Mouse (Mus musculus): ENCODE results near the gene Chst15. TPM values are rescaled to one million over a fixed set of nuclear protein-coding genes. Genes with fewer than 3 reads are reported as not detected.

The Chst15 gene
- polyA plus RNA-seq, 1 experiment from 2014 or later, result 16.3 TPM

DNA sequence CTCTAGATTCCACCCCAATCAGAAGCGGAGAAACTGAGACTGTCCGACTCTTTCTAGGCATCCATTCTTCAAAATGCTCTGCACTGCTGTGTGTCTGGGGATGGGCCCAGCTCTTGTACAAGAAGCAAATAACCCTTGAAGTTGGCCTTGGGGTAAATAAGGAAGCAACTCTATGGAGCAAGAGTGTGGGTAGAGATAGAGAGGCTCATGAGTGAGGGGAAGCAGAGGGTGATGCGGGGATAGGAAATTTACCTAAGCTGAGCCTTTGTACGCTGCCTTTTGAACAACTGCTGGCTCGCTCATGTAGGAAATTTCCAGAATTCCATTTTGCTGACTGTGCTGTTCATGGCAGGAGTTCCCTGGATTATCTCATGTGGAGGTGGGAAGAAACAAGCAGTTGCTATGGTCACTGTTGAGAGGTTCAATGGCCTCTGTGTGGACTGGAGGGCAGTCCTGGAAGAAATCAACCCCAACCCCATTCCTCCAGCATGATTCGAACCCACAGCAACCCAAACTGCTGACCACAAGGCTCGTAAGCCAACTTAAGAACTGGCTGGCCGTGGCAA is 89.9 kb downstream of the Chst15 start:
- Histone ChIP-seq H3K4me1 (replicated peaks; ENCODE audit: control insufficient read depth, insufficient read depth, low read length) (no peaks in the 10 kb centered on the region; the same call in 1 of the 2 replicates), H3K9ac (no peak overlapping the region), H3K27ac (no peak overlapping the region), H3K4me3 (replicated peaks; ENCODE audit: low read length) (no peak overlapping the region), H3K36me3 (replicated peaks; ENCODE audit: control insufficient read depth, insufficient read depth) (no peaks in the 10 kb centered on the region), H3K4me2 (replicated peaks) (no peak overlapping the region), H3K27me3 (ENCODE audit: control insufficient read depth, insufficient read depth, low read length) (no peaks in the 10 kb centered on the region), H3K9me3 (ENCODE audit: control insufficient read depth, low read length) (no peaks in the 10 kb centered on the region)
- ATAC-seq (ENCODE audit: low FRiP score) (no peak), DNase-seq (ENCODE audit: low spot score) (no peak)
- WGBS, result 81% methylated on average over 8 of the region's 8 CpGs

DNA sequence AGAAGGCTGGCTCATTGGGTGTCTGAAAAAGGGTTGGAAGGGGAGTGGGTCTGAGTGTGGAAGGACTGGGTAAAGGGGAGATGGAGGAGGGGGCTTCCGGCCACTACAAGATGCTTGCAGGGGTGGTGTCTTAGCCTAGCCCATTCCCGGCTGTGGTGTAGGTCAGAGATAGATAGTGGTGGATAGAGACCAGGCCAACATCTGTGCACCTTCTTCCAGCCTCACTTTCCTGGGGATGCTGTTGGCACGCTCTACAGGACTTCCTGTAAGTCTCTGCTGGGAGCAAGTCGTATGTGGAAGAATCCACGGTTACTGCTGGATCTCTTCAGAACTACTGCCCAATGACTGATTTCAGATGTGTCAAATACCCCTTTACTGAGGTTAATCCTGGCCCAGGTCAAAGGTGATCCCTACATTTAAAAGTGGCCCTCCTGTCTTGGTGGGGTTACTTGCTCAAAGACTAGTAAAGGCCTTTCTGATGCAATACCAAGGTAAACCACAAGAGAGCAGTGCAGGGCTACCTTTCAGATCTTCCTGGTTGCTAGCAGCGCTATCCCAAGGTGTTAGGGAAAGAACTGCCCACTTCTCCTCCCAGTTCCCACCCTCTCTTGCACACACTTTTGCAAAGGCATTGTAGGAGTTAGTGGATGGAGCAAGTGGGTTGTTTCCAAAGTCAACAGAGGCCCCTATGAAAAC is 90.5 kb downstream of the Chst15 start:
- WGBS, result 72% methylated on average over 6 of the region's 6 CpGs
- peak; percentile 48; the same call in 1 of the 2 replicates for ATAC-seq (ENCODE audit: low FRiP score)

DNA sequence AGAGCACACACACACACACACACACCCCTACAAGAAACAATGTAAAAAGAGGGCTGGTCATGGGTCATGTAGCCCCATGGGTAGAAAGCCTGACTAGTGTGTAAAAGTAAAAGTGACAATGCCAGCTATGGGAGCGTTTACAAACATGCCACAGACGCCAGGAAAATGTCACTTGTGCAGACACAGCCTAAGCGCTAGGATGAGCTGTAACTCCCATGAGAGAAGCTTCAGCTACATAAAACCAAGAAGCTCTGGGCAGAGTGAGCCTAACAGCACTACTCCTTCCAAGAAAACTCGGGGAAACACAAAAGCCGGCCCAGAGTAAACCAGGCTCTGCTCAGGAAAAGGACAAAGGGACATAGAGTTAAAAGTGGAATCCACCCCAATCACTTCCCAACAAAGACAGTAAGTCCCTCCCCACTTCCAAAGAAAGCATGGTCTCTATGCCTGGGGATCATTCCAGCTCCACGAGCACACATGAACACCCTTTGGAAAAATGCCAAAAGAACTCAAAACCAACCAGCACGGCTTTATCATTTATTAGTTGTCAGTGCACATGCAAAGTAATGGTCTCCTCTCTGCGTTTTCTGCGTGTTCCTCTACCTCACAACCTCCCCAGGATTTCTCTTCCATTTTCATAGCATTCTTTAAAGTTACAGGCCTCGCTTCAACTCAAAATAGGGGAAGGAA is 93.4 kb downstream of the Chst15 start:
- H3K9me3 ChIP-seq (ENCODE audit: control insufficient read depth, low read length), result no peaks in the 10 kb centered on the region
- H3K36me3 ChIP-seq (replicated peaks; ENCODE audit: control insufficient read depth, insufficient read depth), result no peaks in the 10 kb centered on the region

More for the DNA sequence above, 90.5 kb downstream of the Chst15 start:
- Histone ChIP-seq H3K27ac (no peak overlapping the region), H3K9ac (no peak overlapping the region), H3K36me3 (replicated peaks; ENCODE audit: control insufficient read depth, insufficient read depth) (no peaks in the 10 kb centered on the region), H3K9me3 (ENCODE audit: control insufficient read depth, low read length) (no peaks in the 10 kb centered on the region), H3K4me3 (replicated peaks; ENCODE audit: low read length) (no peak overlapping the region), H3K4me1 (replicated peaks; ENCODE audit: control insufficient read depth, insufficient read depth, low read length) (no peaks in the 10 kb centered on the region; the same call in 1 of the 2 replicates), H3K27me3 (ENCODE audit: control insufficient read depth, insufficient read depth, low read length) (no peaks in the 10 kb centered on the region), H3K4me2 (replicated peaks) (no peak overlapping the region)
- DNase-seq (ENCODE audit: low spot score), result peak; percentile 98

DNA sequence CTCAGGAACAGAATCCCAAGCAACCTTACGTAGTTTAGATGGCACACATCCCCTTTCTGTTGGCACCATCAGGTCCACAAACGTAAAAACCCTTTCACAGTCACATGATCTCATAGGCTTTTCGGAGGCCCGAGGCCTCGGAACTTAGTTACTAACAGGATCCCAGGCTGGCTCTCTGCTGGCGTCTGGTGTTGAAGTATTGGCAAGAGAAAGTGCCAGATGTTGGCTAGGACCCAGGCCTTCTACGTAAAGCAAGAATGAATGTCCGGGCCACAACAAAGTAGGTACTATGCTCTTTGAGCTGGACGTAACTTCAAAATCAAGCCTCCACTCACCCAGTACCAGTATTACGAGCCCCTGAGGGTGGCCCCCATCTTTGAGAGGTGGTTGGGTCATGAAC is 103.0 kb downstream of the Chst15 start:
- Histone ChIP-seq H3K9me3 (ENCODE audit: control insufficient read depth, low read length) (no peaks in the 10 kb centered on the region), H3K27ac (no peak overlapping the region), H3K4me1 (replicated peaks; ENCODE audit: control insufficient read depth, insufficient read depth, low read length) (no peaks in the 10 kb centered on the region), H3K9ac (no peak overlapping the region), H3K27me3 (ENCODE audit: control insufficient read depth, insufficient read depth, low read length) (no peaks in the 10 kb centered on the region), H3K4me3 (replicated peaks; ENCODE audit: low read length) (no peak overlapping the region), H3K36me3 (replicated peaks; ENCODE audit: control insufficient read depth, insufficient read depth) (no peaks in the 10 kb centered on the region), H3K4me2 (replicated peaks) (no peak overlapping the region)
- DNase-seq (ENCODE audit: low spot score) (no peak), ATAC-seq (ENCODE audit: low FRiP score) (no peak)
- WGBS, result 73% methylated on average over 10 of the region's 10 CpGs

More for the DNA sequence above, 93.4 kb downstream of the Chst15 start:
- Histone ChIP-seq H3K4me1 (replicated peaks; ENCODE audit: control insufficient read depth, insufficient read depth, low read length) (no peaks in the 10 kb centered on the region; the same call in 1 of the 2 replicates), H3K27me3 (ENCODE audit: control insufficient read depth, insufficient read depth, low read length) (no peaks in the 10 kb centered on the region), H3K4me2 (replicated peaks) (no peak overlapping the region), H3K27ac (no peak overlapping the region), H3K9ac (peak overlapping the region; percentile 3; the same call in 1 of the 2 replicates), H3K4me3 (replicated peaks; ENCODE audit: low read length) (no peak overlapping the region)
- WGBS, result 45% methylated on average over 10 of the region's 10 CpGs
- DNase-seq (ENCODE audit: low spot score), result peak; percentile 49
- ATAC-seq (ENCODE audit: low FRiP score), result no peak

DNA sequence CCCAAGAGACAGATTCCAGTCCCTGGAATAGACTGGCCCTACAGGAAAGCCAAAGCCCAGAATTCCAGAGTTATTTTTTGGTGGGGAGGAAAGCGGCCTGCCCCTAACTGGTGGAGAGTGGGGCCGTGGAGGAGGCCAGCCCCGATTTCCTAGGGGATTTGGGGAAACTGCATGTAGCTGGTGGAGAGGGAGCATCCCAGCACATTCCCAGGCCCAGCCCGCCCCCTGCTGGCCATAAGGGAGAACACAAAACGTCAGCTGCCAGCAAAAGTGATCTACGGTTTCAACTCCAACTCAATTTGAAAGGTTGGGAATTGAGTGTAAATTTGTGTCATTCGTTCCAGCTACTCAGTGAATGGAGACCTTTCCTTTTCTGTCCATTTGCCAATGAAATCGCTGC is 103.6 kb downstream of the Chst15 start:
- H3K4me3 ChIP-seq (replicated peaks; ENCODE audit: low read length), result no peak overlapping the region
- no peak overlapping the region for H3K27ac ChIP-seq
- no peaks in the 10 kb centered on the region for H3K27me3 ChIP-seq (ENCODE audit: control insufficient read depth, insufficient read depth, low read length)
- peak; percentile 87 for DNase-seq (ENCODE audit: low spot score)
- no peak for ATAC-seq (ENCODE audit: low FRiP score)
- no peak overlapping the region for H3K9ac ChIP-seq
- H3K9me3 ChIP-seq (ENCODE audit: control insufficient read depth, low read length), result no peaks in the 10 kb centered on the region
- 8% methylated on average over 8 of the region's 8 CpGs for WGBS
- no peaks in the 10 kb centered on the region for H3K4me1 ChIP-seq (replicated peaks; ENCODE audit: control insufficient read depth, insufficient read depth, low read length)
- H3K4me2 ChIP-seq (replicated peaks), result no peak overlapping the region
- H3K36me3 ChIP-seq (replicated peaks; ENCODE audit: control insufficient read depth, insufficient read depth), result no peaks in the 10 kb centered on the region

DNA sequence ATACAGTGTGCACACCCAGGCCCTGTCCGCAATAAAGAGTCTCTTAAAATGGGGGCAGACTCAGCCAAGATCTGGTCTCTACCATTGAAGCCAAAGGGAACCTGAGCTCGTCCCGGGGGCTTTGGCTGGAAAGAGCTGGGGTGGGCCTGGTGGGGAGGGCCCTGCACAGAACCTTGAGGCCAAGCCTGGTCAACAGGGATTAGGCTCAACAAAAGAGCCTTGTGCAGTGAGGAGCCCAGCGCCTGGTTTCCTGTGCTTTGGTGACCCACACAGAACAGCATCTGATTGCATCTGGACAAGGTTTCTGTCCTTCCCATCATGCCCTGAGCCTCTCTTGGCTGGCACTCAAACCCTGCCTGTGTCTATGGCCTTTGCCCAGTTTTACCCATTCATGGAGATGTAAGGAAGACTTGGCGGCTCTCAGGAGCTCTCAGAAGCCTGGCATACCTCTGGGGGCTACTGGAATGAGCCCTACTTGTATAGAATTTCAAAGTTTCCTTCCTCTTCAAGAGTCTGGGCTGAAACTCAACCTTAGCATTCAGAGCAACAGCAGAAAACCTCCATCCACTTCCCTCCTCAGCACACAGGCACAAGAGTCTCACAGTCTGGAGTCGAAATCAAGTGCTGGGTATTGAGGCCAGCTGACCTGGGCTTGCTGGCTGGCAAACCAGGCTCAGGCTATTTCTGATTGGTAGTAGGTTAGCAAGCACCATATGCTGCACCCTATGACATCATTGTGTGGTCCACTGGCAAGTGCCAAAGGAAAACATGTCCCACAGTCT is 104.9 kb downstream of the Chst15 start:
- DNase-seq (ENCODE audit: low spot score) (no peak), ATAC-seq (ENCODE audit: low FRiP score) (no peak; the same call in 1 of the 2 replicates)
- H3K4me3 ChIP-seq (replicated peaks; ENCODE audit: low read length), result no peak overlapping the region
- no peak overlapping the region for H3K9ac ChIP-seq
- H3K27ac ChIP-seq, result peak overlapping the region; percentile 29; the same call in 1 of the 2 replicates
- WGBS, result 81% methylated on average over 6 of the region's 6 CpGs
- no peaks in the 10 kb centered on the region for H3K27me3 ChIP-seq (ENCODE audit: control insufficient read depth, insufficient read depth, low read length)
- H3K4me1 ChIP-seq (replicated peaks; ENCODE audit: control insufficient read depth, insufficient read depth, low read length), result no peaks in the 10 kb centered on the region
- H3K36me3 ChIP-seq (replicated peaks; ENCODE audit: control insufficient read depth, insufficient read depth), result no peaks in the 10 kb centered on the region
- H3K9me3 ChIP-seq (ENCODE audit: control insufficient read depth, low read length), result no peaks in the 10 kb centered on the region
- H3K4me2 ChIP-seq (replicated peaks), result no peak overlapping the region

DNA sequence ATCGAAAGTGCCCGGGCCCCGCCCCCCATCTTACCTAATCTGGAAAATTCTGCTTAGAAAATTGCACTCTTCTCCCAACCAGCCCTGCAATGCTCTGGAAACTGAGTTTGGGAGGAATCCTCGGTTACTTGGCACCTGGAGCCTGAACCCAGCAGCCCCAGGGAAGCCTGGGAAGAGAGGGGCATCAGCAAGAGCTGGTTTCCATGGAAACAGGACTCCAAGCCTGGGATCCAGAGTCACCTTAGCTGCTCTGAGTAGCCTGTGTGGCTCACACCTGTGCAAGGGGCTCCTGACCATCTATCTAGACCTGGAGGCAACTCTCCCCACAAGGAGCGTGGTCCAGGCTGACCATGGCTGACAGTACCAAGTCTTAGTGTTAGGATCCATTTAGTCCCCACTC is 106.4 kb downstream of the Chst15 start:
- Histone ChIP-seq H3K4me1 (replicated peaks; ENCODE audit: control insufficient read depth, insufficient read depth, low read length) (no peaks in the 10 kb centered on the region), H3K27ac (no peak overlapping the region), H3K4me3 (replicated peaks; ENCODE audit: low read length) (no peak overlapping the region), H3K9me3 (ENCODE audit: control insufficient read depth, low read length) (no peaks in the 10 kb centered on the region), H3K27me3 (ENCODE audit: control insufficient read depth, insufficient read depth, low read length) (no peaks in the 10 kb centered on the region), H3K4me2 (replicated peaks) (no peak overlapping the region), H3K9ac (no peak overlapping the region), H3K36me3 (replicated peaks; ENCODE audit: control insufficient read depth, insufficient read depth) (no peaks in the 10 kb centered on the region)
- 84% methylated on average over 5 of the region's 5 CpGs for WGBS
- DNase-seq (ENCODE audit: low spot score) (no peak), ATAC-seq (ENCODE audit: low FRiP score) (no peak)

DNA sequence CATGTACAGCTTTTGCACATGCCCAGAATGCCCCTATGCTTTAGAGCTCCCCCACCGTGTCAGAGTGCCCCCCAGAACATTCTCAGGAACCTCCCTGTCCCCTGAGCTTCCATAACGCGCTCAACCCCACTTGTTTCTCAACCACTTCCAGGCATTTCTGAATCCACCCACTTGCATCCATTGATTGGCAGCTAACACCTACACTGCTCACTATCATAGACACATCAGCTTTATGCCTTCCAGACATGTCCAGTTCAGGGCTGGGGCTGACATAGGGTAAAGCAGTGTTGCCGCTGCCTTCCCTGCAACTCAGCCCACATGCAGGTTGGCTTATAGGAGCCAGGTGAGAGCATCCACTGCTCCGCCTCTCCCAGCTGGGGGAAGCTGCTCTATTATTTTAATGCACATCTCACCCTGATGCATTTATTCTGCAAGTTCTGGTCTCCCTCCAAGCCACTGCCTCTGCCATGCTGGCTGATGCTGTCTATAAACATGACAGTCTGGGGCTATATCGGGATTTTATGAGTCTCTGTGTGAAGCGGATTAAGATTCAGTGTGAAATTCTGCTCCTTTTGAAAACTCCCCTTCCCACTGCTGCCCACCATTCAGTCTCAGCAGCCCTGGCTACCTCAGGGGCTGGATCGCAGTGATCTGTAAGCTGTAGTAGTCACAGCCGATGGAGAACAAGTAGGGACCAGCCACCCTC is 107.9 kb downstream of the Chst15 start:
- H3K4me2 ChIP-seq (replicated peaks), result no peak overlapping the region
- 83% methylated on average over 9 of the region's 9 CpGs for whole genome bisulfite sequencing

More for the DNA sequence above, 107.9 kb downstream of the Chst15 start:
- no peak overlapping the region for H3K4me3 ChIP-seq (replicated peaks; ENCODE audit: low read length)
- no peaks in the 10 kb centered on the region for H3K4me1 ChIP-seq (replicated peaks; ENCODE audit: control insufficient read depth, insufficient read depth, low read length)
- ATAC-seq (ENCODE audit: low FRiP score) (no peak), DNase-seq (ENCODE audit: low spot score) (no peak)
- no peak overlapping the region for H3K27ac ChIP-seq
- no peaks in the 10 kb centered on the region for H3K27me3 ChIP-seq (ENCODE audit: control insufficient read depth, insufficient read depth, low read length)
- no peak overlapping the region for H3K9ac ChIP-seq
- no peaks in the 10 kb centered on the region for H3K36me3 ChIP-seq (replicated peaks; ENCODE audit: control insufficient read depth, insufficient read depth)
- H3K9me3 ChIP-seq (ENCODE audit: control insufficient read depth, low read length), result no peaks in the 10 kb centered on the region

All from hindbrain, embryonic 14.5 days (tissue).